Mouse (Mus musculus) large intestine, adult 2 months (tissue): ENCODE results near the gene Dnah11. TPM values are rescaled to one million over a fixed set of nuclear protein-coding genes. Genes with fewer than 3 reads are reported as not detected.

Experiments used
- DNase-seq: peaks from one replicate; pipeline ENCODE4 v3.0.0-alpha.2; 2012; ENCODE audit warnings: low read depth, low spot score
- WGBS: fragments of 180-500 bp; shearing (Covaris S2); methylation state at CpG from one replicate; pipeline ENCODE4 v1.1.7; 2018; 5-methylcytosine and 5-hydroxymethylcytosine counted together
- polyA plus RNA-seq: library from polyadenylated mRNA; depleted of rRNA; stranded (reverse); fragments of >200 nt; gene quantifications from 2 replicates; pipeline ENCODE4 v1.2.3, GENCODE M21; 2012; rRNA removed

Gene Dnah11
- polyA plus RNA-seq, 1 experiment = 0.01 TPM

- 80% methylated on average over 2 of the region's 2 CpGs for WGBS
- no peak for DNase-seq
These were observed 364.2 kb downstream of the Dnah11 start for GRCm38 (mm10) chr12:117834652-117835051.

DNA sequence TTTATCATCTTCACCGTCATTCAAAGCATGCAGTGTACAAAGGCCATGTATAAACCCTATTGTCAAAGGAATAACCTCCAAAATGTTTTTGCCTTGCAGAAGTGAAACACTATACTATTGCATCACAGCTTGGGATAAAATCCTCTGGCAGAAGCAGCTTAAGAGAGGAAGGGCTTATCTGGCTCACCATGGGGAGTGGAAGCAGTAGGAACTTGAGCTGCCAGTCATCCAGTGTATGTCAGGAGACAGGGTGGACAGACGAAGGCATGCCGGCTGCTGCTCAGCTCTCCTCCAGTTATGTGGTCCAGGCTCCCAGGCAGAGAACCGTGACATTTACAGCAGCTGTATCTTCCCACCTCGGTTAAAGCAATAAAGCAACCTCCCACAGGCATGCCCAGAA lies 366.7 kb downstream of the Dnah11 start:
- no peak for DNase-seq
- 50% methylated on average over 5 of the region's 5 CpGs for WGBS

DNA sequence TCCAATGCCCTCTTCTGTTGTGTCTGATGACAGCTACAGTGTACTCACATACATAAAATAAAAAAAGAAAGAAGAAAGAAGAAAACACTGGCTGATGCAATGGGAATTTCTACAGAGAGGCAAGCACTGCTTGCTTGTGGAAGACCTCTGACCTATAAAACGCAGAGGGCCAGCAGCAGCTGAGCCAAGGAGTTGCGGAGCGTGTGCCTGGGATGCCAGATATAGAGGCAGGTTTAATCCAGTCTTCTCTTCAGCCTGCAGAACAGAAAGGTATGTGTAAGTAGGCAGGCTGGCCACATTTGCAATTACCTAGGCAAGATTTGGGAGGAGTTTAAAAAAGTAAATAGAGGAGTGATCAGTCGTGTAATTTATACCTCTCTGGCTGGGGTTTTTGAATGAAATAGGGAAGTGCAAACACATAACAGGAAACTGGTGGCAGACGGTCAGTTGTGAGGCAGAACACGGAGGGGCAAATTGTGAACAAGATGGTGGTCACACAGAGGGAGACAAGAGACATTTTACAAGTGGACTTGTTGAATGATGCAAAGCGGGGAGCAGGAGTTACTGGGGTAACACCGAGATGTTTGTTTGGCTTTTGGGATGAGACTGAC lies 367.4 kb downstream of the Dnah11 start:
- WGBS = 30% methylated on average over 8 of the region's 8 CpGs
- DNase-seq = no peak

GRCm38 (mm10) chr12:117828350-117828749 lies 370.5 kb downstream of the Dnah11 start:
- DNase-seq = no peak
- 13% methylated on average over 3 of the region's 3 CpGs for WGBS

Other genes starting within 250 kb of the Dnah11 start
- 1.1 and 3.2 TPM in 2 replicates for gene Sp4, start 102.4 kb upstream of the Dnah11 start, polyA plus RNA-seq